Mouse (Mus musculus): ENCODE data around the gene Urad.

Urad gene

DNA sequence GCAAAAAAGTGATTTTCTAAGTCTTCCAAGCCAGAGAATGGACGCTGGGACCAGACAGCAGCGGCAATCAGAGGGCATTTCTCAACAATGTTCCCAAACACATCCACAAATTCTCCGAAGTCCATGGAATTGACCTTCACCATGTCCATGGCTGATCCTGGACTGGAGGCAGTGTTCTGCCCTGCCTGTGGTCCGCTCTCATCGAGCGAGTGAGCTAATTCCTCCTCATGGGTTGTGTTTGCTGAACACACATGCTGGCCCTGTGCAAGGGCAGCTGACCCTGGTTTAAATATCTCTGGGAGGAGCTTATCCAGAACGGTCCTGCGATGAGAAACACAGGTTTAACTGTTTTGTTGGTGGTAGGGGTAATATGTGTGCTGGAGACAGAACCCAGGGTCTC is at the start of gene Urad:
Gene Urad, minus strand, starts transcription at position 258 of the 400 bp plus-strand sequence.
- no peak for DNase-seq (ENCODE audit: low read depth in 1 of 2, low spot score in 2 of 2)

DNA sequence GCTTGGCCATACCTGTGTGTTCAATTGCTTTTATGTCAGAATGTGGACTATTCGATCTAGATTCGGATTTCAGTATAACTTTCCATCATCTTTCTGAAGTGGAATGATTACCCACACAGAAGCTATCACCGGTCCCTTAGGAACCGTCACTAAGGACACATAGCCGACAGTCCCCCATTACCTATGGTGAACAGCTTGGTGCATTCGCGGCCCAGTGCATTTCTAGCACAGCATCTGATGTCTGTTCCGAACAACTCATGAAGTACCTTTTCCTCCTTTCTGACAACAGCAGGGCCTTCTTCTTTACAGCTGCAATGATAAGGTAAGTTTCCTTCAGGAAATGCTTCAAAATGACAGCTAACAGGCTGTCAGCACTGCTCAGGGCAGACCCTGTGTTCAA is 48.0 kb upstream of the Urad start:
- no peak for DNase-seq (ENCODE audit: low read depth in 1 of 2, low spot score in 2 of 2)

DNA sequence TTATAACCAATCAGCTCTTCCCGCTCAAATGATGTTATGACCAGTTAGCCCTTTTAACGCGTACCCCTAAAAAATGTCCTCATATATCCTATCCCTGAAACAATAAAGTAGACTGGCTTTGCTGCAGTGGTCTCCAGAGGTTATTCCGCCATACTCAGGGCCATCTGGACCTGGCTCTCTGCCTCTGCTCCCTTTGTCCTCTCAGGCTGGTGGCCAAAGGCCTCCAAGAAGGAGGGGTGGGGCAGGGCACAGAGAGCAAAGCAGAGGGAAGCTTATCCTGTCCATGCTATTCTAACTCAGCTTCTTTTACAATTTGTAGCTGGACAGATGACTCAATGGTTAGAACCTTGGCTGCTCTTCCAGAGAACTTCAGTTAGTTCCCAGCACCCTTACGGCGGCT is 46.0 kb upstream of the Urad start:
- no peak for DNase-seq (ENCODE audit: low read depth in 1 of 2, low spot score in 2 of 2)

DNA sequence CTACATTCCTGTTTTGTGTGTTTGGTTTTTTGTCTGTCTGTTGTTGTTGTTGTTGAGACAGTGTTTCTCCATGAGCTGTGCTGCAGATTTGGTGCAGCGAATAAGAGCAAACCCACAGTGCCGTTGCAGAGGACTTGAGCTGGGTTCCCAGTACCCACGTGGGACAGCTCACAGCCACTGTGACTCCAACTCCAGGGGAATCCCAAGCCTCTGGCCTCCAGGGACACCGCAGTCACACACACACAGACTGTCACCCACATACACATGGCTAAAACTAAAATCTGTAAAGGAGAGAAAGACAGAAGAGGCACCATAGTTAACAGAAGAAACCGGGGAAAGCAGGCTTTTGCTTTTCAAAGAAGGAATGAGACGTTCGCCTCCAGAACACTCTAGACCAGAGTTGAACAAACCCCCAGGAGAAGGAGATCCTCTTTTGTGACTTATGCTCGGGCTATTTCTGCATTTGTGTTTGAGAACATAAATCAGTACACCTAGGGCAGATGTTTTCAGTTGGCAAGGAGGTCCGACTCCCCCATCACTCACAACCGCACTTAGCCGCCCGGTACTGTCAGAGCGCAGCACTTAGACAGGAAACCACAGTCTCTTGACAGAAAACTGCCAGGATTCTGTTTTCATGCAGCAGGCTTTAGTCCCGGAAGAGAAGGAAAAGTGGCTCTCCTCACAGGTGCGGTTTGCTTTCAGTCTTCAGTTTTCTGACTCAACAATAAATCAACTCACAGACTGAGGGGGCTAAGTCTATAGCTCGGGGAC is 43.9 kb upstream of the Urad start:
- DNase-seq (ENCODE audit: low read depth in 1 of 2, low spot score in 2 of 2), result no peak

DNA sequence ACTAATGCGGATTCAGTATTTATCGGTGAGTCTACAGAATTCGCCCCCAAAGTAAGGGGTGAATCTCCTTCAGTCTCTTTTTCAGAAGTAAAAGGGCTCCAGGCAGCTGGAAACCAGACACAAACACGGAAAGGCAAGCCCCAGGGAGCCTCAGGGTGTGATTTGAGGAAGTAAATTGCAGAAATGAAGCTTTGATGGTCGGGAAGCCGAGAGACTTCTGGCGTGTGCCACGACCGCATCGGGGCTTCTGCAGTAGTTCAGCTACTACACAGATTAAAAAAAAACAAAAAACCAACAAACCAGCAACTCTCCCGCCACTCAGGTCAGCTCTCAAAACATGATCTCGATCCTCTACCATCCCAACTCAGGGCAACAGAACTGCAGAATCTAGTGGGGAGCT is 40.8 kb upstream of the Urad start:
- peak; percentile 62 to 74 for DNase-seq (ENCODE audit: low read depth in 1 of 2, low spot score in 2 of 2)

DNA sequence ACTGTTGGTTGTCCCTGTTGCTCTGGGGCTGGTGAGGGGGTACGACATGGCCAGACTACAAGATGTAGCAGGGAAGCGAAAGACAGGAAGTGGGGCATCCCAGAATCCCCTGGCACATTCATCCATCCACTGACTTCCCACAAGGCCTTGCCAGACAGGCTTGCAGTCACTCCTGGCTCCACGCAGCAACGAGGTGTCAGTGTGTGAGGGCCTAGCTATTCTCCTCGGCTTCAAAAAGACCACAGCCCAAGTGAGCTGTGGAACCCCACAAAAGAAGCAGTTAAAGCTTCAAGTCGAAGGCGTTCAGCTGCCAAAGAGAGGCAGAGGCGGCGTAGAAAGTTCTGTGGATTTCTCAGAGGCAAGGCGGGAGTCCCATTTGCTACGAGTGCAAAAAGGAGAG is 36.2 kb upstream of the Urad start:
- DNase-seq (ENCODE audit: low read depth in 1 of 2, low spot score in 2 of 2), result no peak

DNA sequence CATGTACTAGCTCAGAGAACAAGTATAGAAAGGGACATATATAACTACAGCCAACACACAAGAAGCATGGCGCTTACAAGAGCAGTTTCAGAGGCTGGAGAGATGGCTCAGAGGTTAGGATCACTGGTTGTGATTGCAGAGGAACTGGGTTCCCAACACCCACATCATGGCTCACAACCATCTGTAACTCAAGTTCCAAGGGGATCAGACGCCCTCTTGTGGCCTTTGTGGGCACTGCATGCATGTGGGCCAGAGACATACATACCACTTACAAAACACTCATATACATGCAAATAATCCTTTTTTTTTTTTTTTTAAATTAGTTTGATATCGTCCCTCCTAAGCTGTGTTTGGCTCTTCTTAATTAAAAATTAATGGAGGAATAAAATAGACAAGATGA is 35.3 kb upstream of the Urad start:
- no peak for DNase-seq (ENCODE audit: low read depth in 1 of 2, low spot score in 2 of 2)

DNA sequence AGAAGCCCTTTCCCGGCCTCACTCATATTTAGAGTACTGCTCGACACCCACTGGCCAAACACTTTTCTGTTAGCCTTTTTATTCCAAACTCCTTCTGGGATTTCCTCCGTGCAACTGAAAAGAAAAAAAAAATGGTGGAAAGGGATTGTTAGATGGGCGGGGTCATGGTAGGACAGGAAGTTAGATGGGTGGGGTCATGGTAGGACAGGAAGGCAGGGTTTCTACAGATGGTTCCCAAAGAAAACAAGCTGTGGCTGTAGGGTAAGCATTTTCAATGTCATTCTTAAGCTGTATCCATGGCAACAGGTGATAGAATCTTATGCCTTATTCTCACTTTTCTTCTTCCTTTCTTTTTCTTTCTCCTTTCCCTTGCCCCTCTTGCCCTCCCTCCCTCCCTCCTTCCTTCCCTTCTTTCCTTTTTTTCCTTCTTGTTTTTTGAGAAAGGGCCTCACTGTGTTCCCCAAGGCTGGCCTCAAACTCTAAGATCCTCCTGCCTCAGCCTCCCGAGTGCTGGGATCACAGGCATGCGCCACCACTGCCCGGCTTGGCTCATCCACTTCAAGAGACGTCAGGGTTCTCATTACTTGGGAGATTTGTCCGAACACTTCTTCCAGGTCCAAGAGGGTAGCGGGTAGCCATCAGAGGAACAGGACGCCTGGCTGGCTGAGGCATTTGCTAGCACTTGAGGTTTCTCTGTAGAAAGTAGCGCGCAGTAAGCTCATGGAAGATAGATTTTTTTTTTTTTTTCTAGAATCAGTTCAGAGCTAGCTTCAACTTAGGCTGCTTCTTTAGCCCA is 34.2 kb upstream of the Urad start:
- DNase-seq (ENCODE audit: low read depth in 1 of 2, low spot score in 2 of 2), result no peak

DNA sequence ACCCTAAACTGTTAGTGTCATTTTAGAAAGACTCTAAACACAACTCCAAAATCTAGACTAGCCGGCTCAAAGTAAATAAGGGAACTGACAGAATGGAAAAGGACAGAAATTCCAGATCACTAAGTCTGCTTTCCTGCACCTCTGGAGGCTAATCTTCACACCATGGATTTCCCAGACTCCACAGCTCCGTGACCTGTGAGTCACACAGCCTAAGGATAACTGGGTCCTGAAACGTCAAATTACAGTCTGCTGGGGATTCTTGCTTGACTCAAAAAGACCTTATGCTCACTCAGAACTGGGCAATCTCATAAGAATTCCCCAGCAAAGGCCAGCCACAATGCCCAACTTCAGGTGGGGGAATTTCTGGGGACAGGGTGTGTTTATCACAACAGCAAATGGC is 33.5 kb upstream of the Urad start:
- no peak for DNase-seq (ENCODE audit: low read depth in 1 of 2, low spot score in 2 of 2)

DNA sequence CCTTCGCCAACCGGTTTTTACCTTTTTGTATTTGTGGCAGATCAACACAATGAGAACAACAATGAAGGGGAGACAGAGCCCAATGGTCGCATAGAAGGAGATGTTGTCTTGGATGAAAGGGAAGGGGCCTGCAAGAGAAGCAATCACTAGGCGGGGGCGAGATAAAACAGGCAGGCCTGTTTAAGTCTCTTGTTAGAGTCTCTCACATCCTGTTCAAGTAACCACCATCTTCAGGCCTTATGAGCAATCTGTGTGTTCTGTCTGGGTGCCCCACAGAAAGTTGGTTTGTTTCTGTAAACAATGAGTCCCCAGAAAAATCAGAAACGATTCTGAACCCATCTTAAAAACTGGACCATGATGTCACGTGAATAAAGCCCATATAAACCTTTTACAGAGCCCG is 32.7 kb upstream of the Urad start:
- no peak for DNase-seq (ENCODE audit: low read depth in 1 of 2, low spot score in 2 of 2)

DNA sequence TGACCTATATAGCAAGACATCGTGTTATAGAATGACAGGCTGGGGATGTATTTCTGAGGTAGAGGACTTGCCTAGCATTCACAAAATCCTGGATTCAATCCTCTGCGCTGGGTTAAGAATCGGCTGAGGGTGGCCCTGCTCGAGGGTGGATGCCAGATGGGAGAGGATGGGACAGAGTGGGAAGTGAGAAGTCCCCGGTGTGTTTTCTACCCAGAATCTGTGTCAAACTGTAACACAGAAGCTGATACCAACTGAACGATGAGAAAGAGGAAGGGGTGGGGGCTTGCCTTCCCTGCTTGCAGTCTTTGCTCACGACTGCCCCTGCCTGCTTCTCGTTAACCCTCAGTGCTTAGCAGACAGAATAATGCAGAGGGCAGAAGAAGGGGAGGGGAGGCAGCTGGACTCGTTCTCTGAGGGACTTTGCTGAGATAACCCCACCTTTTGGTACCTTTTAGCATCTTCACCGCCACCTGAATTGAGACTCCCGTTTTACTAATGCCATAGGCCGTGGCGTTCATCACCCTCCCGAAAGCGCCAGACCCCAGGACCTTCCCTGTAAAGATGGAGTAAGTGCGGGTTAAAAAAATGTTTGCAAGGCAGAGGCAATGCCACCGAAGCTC is 32.0 kb upstream of the Urad start:
- DNase-seq (ENCODE audit: low read depth in 1 of 2, low spot score in 2 of 2), result no peak

DNA sequence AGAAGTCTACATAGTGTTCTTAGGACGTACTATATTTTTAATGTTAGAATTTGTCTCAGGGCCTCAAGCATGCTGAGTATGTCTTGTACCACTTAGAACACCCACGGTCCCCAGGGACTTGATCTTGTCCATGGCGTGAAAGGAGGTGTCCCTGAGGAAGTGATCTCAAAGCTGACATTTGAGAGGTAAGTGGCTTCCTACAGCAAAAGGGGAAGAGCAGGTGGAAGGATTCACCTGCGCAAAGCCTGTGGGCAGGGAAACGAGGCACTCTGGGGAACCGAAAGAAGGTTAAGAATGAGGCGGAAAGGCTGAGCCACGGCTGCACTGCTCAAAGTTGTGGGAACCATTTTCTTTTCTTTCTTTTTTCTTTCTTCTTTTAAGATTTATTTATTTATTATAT is 29.7 kb upstream of the Urad start:
- no peak for DNase-seq (ENCODE audit: low read depth in 1 of 2, low spot score in 2 of 2)

DNA sequence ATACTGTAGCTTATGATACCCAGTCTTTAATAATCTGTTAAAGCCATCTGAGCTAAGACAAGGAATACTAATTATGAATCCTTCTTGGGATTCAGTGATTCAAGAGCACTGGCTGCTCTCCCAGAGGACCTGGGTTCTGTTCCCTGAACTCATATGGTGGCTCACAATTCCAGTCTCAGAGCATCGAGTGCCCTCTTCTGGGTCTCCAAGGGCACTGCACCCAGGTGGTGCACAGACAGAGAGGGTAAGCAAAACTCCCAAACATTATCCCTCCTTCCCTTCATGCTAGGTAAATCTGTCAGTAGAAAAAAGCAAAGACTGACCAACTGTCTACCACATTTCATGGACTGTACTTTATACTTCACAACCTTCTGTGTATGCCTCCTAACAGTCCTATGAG is 23.7 kb upstream of the Urad start:
- no peak for DNase-seq (ENCODE audit: low read depth in 1 of 2, low spot score in 2 of 2)

DNA sequence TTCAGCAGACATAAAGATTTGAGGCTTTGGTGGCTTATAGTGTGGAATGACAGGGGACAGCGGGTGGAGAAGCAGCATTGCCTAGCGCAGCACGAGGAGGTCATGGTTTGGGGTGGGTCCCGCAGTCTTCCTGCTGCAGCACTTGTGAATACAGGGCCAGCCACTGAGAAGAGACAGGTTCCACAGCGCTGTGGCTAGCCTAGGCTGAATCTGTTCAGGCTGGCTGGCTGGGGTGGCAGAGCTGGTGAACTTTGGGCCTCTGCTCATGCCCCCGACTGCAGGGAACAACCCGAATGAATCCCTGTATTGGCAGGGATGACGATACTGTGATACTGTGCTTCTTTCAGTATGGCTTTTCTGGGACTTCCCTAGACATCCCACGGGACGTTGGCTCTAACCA is 21.7 kb upstream of the Urad start:
- no peak for DNase-seq (ENCODE audit: low read depth in 1 of 2, low spot score in 2 of 2)

DNA sequence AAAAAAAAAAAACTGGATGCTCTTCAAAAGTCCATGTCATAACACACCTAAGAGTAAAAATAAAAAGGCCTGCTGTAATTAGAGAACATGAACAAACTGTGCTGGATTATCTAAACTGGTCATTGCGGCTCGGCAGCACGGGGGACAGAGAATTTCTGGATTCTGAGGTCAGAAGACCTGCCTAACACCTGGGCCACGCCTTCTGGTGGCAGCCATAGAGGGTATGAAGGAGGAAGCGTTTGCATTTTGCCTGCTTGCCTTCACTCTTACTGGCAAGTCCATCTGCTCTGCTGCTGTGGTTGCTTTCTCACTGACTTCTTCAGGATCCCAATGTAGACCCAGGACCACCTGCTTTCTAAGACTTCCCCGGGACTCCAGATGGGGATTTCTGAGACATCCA is 20.7 kb upstream of the Urad start:
- DNase-seq (ENCODE audit: low read depth in 1 of 2, low spot score in 2 of 2), result no peak

DNA sequence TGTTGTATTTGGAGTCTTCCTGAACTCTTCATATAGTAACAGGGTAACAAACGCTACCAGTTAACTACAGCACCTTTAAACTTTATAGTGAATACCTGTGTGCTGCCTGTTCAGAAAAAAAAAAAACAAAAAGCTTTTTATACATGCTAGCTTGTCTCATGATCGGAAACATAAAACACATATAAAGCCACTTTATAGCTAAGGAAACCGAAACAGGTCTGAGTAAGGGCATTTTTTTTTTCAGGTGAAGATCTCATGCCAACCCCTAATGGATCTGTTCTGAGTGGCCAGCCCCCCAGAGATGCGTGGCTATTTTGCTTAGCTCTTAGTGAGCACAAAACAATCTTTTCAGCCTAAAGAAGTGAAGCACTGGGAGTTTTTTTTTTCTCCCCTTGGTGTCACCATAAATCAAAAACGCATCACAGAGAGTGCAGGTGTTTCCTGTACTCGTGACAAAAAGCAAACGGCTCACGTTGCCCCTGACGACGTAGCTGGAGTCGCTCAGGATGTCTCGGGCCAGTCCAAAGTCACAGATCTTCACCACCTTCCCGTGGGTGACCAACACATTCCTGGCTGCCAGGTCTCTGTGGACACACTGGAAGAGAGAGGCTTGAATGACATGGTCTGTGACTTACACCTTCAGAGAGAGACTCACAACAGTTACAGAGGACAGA is 18.6 kb upstream of the Urad start:
- DNase-seq (ENCODE audit: low read depth in 1 of 2, low spot score in 2 of 2), result no peak

DNA sequence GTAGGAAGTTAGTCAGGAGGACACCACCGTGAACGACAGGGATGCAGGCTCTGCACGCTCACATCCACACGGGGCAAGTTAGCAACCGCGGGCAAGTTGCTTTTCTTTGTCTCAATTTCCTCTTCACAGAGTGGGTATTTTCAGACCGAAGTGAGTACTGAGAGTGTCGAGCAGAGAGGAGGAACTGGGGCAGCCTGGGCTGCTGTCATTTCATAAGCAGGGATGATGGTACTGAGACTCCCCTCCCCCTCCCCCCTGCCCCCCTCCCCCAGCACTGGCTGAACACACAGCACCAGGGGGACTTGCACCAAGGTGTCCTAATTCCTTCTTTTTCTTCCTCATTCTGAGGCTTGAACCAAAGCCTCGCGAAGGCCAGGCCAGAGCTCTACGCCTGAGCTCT is 17.3 kb upstream of the Urad start:
- DNase-seq (ENCODE audit: low read depth in 1 of 2, low spot score in 2 of 2), result no peak

DNA sequence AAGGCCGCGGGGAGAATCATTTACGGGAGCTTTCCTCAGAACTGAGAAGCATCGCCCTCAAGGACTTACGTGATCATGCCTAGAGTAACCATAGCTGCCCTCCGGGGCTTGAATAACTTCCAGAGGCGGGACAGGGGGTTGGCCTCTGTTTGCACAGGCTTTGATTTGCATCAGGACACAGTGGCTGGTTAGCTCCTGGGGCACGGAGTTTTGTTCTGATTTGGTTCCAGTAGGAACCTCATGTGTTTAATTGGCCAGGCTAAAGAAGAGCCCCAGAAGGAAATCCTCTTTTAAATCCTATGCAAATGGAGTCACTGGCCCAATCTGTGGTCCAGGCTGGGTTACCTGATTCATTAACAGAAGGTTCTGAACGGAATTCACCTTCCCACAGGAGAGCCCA is 16.7 kb upstream of the Urad start:
- no peak for DNase-seq (ENCODE audit: low read depth in 1 of 2, low spot score in 2 of 2)

DNA sequence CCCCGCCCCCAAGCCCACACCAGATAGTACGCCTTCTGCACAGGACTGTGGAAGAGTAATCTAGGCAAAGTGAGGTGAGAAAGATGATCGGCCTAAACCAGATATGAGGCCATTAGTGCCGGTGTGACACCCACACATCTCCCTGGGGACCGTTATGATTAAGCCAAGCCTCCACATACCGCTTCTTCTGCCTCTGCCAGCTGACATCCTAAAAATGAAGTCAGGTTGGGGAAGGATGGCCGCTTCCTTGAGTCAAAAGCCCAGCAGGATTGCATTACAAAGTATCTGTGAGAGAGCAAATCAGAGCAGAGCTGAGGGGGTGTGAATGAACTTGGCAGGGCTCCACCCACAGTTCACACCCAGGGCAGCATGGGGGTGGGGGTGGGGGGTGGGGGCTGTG is 10.5 kb upstream of the Urad start:
- no peak for DNase-seq (ENCODE audit: low read depth in 1 of 2, low spot score in 2 of 2)

DNA sequence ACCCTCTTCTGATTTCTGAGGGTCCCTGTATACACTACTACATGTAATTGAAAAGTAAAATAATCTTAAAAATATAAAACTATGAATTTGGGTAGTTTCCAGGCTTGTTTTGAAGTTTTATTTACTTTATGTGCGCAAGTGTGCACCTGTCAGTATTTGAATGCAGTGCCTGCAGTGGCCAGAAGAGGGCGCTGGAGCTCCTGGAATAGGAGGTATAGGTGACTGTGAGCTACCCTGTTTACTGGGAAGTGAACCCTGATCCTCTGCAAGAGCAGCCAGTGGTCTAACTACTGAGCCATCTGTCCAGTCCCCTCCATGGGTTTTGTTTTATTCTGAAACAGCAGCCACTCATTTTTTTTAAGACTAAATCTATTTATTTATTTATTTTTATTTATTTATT is 9.3 kb upstream of the Urad start:
- peak; percentile 17 to 58 for DNase-seq (ENCODE audit: low read depth in 1 of 2, low spot score in 2 of 2)

DNA sequence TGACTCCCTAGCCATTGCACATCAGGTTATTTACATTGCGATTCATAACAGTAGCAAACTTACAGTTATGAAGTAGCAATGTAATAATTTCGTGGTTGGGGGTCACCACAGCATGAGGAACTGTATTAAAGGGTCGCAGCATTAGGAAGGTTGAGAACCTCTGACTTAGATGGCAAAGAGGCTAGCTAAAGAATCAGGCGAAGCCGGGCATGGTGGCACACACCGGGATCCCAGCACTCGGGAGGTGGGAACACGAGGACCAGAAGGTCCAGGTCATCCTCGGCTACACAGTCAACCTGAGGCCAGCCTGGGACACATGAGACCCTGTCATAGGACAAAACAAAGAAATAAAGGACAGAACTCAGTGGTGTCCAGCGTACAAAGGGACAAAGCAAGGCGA is 7.7 kb upstream of the Urad start:
- no peak for DNase-seq (ENCODE audit: low read depth in 1 of 2, low spot score in 2 of 2)

DNA sequence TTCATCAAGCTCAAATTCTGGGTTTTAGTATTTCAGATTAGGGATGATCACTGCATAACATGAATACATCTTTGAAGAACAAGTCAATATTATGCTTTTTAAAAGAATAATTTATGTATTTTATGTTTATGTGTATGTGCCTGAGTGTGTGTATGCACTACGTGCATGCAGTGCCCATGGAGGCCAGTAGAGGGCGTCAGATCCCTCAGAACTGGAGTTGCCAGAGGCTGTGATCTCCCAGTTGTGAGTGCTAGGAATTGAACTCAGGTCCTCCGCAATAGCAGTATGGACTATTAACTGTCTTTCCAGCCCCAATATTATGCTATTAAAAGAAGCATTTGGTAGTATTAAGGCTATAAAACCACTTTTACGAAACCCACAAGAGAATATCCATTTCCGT is 5.4 kb upstream of the Urad start:
- DNase-seq (ENCODE audit: low read depth in 1 of 2, low spot score in 2 of 2), result no peak

All from monocyte, adult 2 months (primary cell).